Mouse (Mus musculus) bone marrow macrophage, adult 2 months (primary cell): ENCODE results near the gene Ttk. TPM values are rescaled to one million over a fixed set of nuclear protein-coding genes. Genes with fewer than 3 reads are reported as not detected.

Source experiments
- H3K27ac ChIP-seq: 2 replicates; pipeline ENCODE4 v1.5.1; 2012; ENCODE audit warnings: low read depth, low read length; ENCODE audit not compliant: insufficient read depth
- H3K4me1 ChIP-seq: 2 replicates; pipeline ENCODE4 v1.6.1; 2012; ENCODE audit warnings: low read length; ENCODE audit not compliant: control insufficient read depth, insufficient read depth
- H3K4me3 ChIP-seq: 2 replicates; pipeline ENCODE4 v1.5.1; 2012; ENCODE audit warnings: mild to moderate bottlenecking, low read length, moderate library complexity; ENCODE audit not compliant: insufficient read depth
- CTCF ChIP-seq: IDR thresholded peaks from 2 replicates; pipeline ENCODE4 v1.5.1; 2012; ENCODE audit warnings: low read depth, mild to moderate bottlenecking, low read length, moderate library complexity
- POLR2A ChIP-seq: IDR thresholded peaks from 2 replicates; pipeline ENCODE4 v1.6.1; 2012; ENCODE audit warnings: mild to moderate bottlenecking, low read depth, low read length, borderline replicate concordance
- polyA plus RNA-seq: library from polyadenylated mRNA; stranded (reverse); fragments of >200 nt; gene quantifications from 2 replicates; pipeline ENCODE4 v1.2.4, GENCODE M21; 2012; ENCODE audit not compliant: missing spikeins, insufficient read depth, insufficient read length

The Ttk gene
- 9.9 and 11.4 TPM in 2 replicates for polyA plus RNA-seq

DNA sequence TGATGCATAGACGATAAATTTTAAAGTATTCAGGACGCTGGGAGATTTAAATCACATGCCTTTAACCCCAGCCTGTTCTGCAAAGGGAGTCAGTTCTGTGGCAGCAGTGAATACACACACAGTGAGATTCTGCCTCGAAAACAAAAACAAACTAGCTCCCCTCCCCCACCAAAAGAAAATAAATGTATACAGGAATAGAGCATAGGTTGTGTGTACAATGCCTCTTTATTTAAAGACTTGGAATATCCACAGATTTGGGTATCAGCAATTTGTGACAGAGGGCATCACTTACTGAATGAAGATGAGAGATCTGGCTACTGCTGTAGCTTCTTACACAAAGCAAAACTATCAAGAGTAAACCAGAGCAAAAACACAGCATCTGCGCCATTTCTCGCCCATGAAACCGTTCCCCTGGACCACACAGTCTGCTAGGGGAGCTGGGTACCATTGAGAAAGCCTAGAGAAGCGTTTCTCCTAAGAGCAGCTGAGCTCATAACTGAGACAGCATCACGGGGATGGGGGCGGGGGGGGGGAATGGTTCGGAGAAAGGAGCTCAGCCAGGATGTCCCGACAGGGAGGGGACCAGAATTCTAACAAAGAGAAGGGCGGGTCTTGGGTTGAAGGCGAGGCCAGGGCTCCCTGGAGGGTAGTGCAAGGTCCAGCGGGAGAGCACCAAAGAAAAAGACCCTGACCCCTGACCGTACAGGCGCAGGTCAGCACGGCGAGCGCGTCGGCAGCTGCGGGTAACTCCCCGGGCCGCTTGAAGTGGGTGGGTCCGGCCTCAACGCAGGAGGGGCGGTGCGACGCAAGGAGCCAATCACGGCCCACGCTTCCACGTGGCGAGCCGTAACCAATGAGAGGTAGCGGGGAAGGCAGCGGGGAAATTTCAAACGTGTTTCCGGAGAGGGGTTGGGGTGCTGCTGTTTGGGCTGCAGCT, at the start of gene Ttk:
TSS of gene Ttk (plus strand) at position 879 of the 937 bp plus-strand sequence.
- peaks cover 8% of the 10 kb centered on the region for H3K4me1 ChIP-seq
- H3K4me3 ChIP-seq, result peak within 1 kb of the TSS; percentile 92
- TF ChIP-seq CTCF (no peak), POLR2A (no peak)
- peak within 1 kb of the TSS; percentile 37; the same call in 1 of the 2 replicates for H3K27ac ChIP-seq

DNA sequence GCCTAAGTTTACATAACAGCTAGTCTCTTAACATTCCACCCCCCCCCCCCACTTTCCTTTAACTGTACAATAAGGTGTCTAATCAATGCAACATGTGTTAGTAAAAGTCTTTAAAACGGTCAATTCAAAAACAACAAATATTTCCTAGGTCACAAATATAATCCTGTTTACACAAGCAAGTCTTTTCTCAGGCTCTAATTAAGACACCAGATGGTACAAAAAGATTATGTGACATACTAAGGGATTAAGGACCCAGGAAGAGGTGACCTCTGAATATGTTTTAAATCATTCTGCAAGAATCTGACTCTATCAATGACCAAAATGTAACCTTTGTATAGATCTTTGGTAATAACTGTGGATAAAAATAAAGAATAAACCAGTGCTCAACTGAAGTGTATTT, 49.0 kb upstream of the Ttk start:
- TF ChIP-seq CTCF (no peak), POLR2A (no peak)
- Histone ChIP-seq H3K4me1 (no peaks in the 10 kb centered on the region), H3K4me3 (no peak overlapping the region), H3K27ac (no peak overlapping the region)

DNA sequence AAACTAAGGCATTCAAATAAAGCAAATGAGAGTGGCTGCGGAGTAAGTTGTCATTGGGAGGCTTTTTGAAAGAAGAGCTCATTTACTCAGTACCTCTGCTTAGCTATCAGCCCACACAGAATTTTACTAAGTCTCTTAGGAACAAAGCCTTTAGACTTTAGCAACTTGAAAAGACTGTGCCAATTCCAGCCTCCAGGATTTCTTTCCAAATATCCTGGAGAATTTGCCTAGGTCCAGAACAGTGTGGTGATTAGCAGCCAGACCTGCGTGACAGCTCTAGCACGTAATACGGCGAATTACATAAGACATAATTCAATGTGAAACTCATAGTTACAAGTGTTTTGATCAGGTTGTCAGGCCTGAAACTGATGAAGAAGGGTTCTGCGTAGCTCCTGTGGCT, 45.2 kb upstream of the Ttk start:
- no peaks in the 10 kb centered on the region for H3K4me1 ChIP-seq
- H3K27ac ChIP-seq, result no peak overlapping the region
- TF ChIP-seq CTCF (no peak), POLR2A (no peak)
- no peak overlapping the region for H3K4me3 ChIP-seq

DNA sequence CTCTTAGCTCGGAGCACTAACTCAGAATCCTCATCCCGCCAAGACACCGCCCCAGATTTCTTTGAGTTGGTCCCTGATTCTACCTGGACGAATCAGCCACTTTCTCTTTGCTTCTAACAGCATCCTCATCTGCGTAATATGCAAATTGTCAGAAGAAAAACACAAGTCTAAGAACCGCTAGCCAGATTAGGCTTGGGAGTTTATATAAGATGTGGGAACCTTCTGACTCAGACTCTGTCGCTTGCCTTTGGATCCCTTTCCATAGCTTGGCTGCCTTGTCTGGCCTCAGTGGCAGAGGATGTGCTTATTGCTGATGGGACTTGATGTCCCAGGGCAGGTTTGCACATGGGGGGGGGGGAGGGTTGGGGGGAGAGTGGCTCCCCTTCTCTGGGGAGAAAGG, 37.6 kb upstream of the Ttk start:
- TF ChIP-seq POLR2A (no peak), CTCF (no peak)
- no peak overlapping the region for H3K4me3 ChIP-seq
- H3K4me1 ChIP-seq, result no peaks in the 10 kb centered on the region
- no peak overlapping the region for H3K27ac ChIP-seq

DNA sequence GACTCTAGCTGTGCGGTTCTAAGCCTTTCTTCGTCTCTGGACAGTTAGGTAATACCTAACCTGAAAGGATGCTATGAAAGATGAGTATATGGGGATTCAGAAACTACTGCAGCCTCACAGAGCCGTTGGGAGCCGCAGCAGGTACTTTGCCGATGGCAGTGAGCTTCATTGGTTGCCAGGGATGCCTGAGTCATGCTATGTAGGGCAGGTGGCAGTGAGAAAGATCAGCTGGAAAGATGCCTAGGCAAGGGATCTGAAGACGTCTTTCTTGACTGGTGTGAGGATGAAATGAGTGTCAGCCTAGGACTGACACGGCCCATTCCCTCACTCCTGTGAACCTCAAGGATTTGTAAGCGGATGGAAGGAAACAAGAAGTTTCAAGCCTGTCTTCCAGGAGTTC, 36.6 kb upstream of the Ttk start:
- H3K4me1 ChIP-seq, result no peaks in the 10 kb centered on the region
- TF ChIP-seq POLR2A (no peak), CTCF (no peak)

DNA sequence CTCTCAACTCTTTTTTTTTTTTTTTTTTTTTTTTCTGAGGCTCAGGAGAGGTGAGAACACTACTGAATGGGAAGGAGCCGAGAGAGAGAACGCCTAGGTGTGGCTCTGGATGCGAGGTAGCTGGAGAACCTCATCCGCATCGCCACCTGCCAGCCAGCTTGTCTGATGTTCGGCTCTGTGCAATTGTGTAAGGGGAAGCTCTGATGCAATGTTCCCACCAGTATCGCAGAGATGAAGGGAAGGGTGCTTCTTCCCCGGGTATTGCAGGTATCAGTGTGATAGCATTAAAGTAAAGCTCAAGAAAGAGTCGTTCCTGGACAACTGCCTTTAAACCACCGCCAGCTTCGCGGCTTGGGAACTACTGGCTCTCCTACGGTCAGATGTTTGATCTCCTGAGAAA, 30.1 kb upstream of the Ttk start:
- TF ChIP-seq CTCF (no peak), POLR2A (no peak)
- no peak overlapping the region for H3K27ac ChIP-seq
- H3K4me3 ChIP-seq, result no peak overlapping the region
- peaks cover 2% of the 10 kb centered on the region; the same call in 1 of the 2 replicates for H3K4me1 ChIP-seq

More for the DNA sequence above, 36.6 kb upstream of the Ttk start:
- Histone ChIP-seq H3K27ac (no peak overlapping the region), H3K4me3 (no peak overlapping the region)

DNA sequence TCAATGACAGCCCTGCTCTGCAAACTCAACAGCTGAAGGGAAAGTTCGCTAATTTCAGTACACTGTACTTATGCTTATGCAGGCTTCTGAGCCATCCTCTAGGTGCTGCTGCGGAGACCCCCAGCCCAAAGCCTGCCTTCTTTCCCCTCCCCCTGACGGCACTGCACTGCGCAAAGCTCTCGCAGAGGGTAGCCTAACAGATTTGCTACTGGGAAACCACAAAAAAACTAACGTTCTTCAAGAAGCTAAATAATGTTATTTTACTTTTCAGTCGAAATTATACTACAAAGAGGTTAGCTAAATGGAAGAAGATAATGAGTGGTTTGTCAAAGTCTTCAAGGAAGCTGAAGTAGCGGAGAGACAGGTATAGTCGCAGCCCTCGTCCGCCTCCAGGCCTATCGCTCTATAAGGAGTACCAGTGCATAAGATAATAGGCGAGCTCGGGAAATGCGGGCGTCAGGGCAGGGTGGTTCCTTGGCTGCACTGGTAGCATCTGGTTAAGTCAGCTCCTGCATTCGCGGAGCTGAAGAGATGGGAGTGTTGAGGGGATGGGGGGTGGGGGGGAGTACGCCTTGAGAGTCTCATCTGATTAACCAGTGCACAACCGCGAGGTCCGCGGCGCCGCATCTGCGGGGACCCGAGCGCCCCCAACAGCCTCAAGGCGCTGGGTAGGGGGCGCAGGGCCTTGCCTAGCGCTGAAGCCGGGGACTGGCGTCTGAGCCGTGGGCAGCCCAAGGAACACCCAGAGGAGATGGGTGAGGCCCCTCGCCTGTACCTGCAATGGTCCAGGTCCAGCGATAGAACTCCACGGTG, 29.1 kb upstream of the Ttk start:
- Histone ChIP-seq H3K27ac (no peak overlapping the region), H3K4me3 (peak overlapping the region; percentile 56), H3K4me1 (peaks cover 2% of the 10 kb centered on the region; the same call in 1 of the 2 replicates)
- TF ChIP-seq CTCF, result no peak
- TF ChIP-seq POLR2A, result no peak

DNA sequence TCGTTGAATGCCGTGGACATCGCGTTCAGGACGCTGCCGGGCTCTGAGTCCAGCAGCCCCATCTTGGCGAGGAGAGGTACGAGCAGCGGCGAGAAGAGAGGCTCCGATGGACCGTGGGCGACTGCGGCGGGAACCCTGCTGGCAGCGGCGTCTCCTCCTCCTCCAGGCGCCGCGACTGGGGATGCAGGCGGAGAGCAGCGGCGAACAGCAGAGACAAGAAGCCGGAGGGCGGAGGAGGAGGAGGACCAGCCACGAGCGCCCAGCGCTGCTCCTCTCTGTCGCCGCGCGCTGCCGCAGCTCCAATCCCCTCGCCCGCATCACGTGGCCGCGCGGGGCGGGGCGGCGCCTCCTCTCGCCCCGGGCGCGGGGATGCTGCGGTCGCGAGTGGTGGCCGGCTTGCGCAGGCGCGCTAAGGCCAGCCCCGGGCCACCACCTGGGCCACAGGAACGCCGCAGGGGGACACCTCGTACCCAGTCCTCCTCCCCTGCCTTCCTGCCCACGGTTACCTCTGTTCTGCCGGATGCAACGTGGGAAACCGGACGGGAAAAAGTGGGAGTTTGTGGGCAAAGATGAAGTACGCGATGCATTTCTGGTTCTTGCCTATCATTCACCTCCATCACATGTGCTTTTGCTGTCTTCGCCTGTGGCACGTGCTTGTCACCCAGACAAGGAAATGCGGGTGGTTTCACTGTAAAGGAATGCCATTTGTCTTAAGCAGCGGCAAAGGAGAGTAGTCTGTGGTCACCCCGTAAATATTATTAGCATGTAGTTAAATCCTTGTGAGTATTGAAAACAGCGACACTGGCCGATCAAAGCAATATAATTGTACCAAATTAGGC, 28.3 kb upstream of the Ttk start, which contains the start of gene Elovl4:
TSS of gene Elovl4 (minus strand) at position 301 of the 839 bp plus-strand sequence.
- Histone ChIP-seq H3K27ac (no peak within 1 kb of the TSS), H3K4me1 (peaks cover 2% of the 10 kb centered on the region; the same call in 1 of the 2 replicates), H3K4me3 (peak within 1 kb of the TSS; percentile 56)
- TF ChIP-seq POLR2A, result no peak
- no peak for TF ChIP-seq CTCF

DNA sequence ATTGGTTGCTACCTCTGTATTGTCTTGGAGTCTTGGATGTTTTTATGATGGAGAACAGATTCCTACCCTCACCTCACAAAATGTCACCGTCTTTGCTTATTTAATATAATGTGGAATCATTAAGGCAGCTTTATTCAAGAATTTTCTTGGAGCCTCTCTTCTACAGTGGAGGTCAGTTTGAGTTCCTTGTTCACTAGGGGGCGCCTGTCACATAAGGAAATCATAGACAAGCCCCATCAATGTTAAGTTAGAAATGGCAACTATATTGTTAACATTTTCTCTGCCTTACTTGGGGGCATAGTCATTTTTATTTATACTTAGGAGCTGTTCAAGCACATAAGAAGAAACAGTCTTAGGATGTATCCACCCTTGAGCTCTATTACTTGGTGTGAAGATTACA, 26.9 kb upstream of the Ttk start:
- no peak overlapping the region for H3K27ac ChIP-seq
- TF ChIP-seq CTCF, result no peak
- TF ChIP-seq POLR2A, result no peak
- H3K4me3 ChIP-seq, result no peak overlapping the region
- H3K4me1 ChIP-seq, result peaks cover 2% of the 10 kb centered on the region; the same call in 1 of the 2 replicates
